Mouse (Mus musculus) forebrain, postnatal 0 days (tissue): ENCODE data around the gene Usp47. TPM values are rescaled to one million over a fixed set of nuclear protein-coding genes. Genes with fewer than 3 reads are reported as not detected.

ENCODE experiments used
- ATAC-seq: fragments of 200-750 bp; cut with Nextera tagmentation; 2 replicates; pipeline ENCODE4 v1.8.0; 2017; ENCODE audit warnings: mild to moderate bottlenecking, moderate library complexity
- DNase-seq: peaks from one replicate; pipeline ENCODE4 v3.0.0-alpha.2; 2015
- H3K27ac ChIP-seq: fragments of 300-500 bp; sonication (generic); 2 replicates; pipeline ENCODE4 v1.5.1; 2014; ENCODE audit warnings: low read depth, mild to moderate bottlenecking, antibody characterized with exemption, low read length, moderate library complexity, mixed read lengths
- H3K27me3 ChIP-seq: fragments of 300-500 bp; sonication (generic); 2 replicates; pipeline ENCODE4 v1.6.1; 2014; ENCODE audit warnings: mild to moderate bottlenecking, low read length, mixed read lengths; ENCODE audit not compliant: insufficient read depth
- H3K36me3 ChIP-seq: fragments of 300-500 bp; sonication (generic); 2 replicates; pipeline ENCODE4 v1.6.1; 2014; ENCODE audit warnings: mild to moderate bottlenecking, moderate library complexity; ENCODE audit not compliant: insufficient read depth
- H3K4me1 ChIP-seq: fragments of 300-500 bp; sonication (generic); 2 replicates; pipeline ENCODE4 v1.6.1; 2014; ENCODE audit warnings: antibody characterized with exemption; ENCODE audit not compliant: insufficient read depth
- H3K4me2 ChIP-seq: fragments of 300-500 bp; sonication (generic); 2 replicates; pipeline ENCODE4 v1.6.1; 2014; ENCODE audit warnings: low read depth, mild to moderate bottlenecking, moderate library complexity
- H3K4me3 ChIP-seq: fragments of 300-500 bp; sonication (generic); 2 replicates; pipeline ENCODE4 v1.5.1; 2014; ENCODE audit warnings: low read depth, low read length, mixed read lengths
- H3K9ac ChIP-seq: fragments of 300-500 bp; sonication (generic); 2 replicates; pipeline ENCODE4 v1.6.1; 2014; ENCODE audit warnings: mild to moderate bottlenecking
- H3K9me3 ChIP-seq: fragments of 300-500 bp; sonication (generic); 2 replicates; pipeline ENCODE4 v1.6.1; 2016; ENCODE audit warnings: low read length
- CTCF ChIP-seq: sonication (generic); IDR thresholded peaks from 2 replicates; pipeline ENCODE4 v1.5.1; 2016; ENCODE audit warnings: antibody characterized with exemption, control low read depth, low read depth
- WGBS: fragments of 180-500 bp; shearing (Covaris S2); extraction: QIAGEN DNeasy Blood & Tissue Kit; methylation state at CpG from one replicate; pipeline ENCODE4 v1.1.7; 2014; 5-methylcytosine and 5-hydroxymethylcytosine counted together
- polyA plus RNA-seq: library from polyadenylated mRNA; unstranded; fragments of >200 nt; fragmentation: Nextera tagmentation; extraction: Ambion mirVana; gene quantifications from 2 replicates; pipeline ENCODE4 v1.2.1, GENCODE M21; 2015
- total RNA-seq: library from RNA; depleted of rRNA; stranded (reverse); fragments of >200 nt; gene quantifications from 2 replicates; pipeline ENCODE4 v1.2.3, GENCODE M21; 2014

Usp47 gene
- total and polyA plus RNA-seq, 2 experiments from 2014 or later, result 52.0 to 121 TPM

DNA sequence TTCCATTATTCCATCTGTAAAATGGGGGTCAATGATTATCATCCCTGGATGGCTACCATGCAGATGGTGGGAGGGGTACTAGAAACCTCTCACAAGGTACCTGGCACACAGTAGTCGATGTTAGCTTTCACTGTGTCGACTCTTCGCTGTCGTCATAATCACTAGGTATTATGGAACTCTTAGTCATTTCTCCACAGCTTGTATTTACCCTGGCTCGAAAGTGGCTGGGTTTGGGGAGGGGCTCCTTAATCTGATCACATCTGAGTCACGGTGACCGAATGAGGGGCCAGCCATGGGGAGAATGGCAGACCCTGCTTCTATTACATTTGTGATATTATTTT lies 114.8 kb downstream of the Usp47 start:
- no peaks in the 10 kb centered on the region for H3K4me1 ChIP-seq
- no peak overlapping the region for H3K4me2 ChIP-seq
- no peaks in the 10 kb centered on the region for H3K9me3 ChIP-seq
- no peak for TF ChIP-seq CTCF
- WGBS, result 82% methylated on average over 7 of the region's 7 CpGs
- H3K9ac ChIP-seq, result no peak overlapping the region
- no peak overlapping the region for H3K27ac ChIP-seq
- H3K4me3 ChIP-seq, result no peak overlapping the region
- H3K36me3 ChIP-seq, result no peaks in the 10 kb centered on the region
- no peaks in the 10 kb centered on the region for H3K27me3 ChIP-seq
- ATAC-seq, result no peak
- no peak for DNase-seq

DNA sequence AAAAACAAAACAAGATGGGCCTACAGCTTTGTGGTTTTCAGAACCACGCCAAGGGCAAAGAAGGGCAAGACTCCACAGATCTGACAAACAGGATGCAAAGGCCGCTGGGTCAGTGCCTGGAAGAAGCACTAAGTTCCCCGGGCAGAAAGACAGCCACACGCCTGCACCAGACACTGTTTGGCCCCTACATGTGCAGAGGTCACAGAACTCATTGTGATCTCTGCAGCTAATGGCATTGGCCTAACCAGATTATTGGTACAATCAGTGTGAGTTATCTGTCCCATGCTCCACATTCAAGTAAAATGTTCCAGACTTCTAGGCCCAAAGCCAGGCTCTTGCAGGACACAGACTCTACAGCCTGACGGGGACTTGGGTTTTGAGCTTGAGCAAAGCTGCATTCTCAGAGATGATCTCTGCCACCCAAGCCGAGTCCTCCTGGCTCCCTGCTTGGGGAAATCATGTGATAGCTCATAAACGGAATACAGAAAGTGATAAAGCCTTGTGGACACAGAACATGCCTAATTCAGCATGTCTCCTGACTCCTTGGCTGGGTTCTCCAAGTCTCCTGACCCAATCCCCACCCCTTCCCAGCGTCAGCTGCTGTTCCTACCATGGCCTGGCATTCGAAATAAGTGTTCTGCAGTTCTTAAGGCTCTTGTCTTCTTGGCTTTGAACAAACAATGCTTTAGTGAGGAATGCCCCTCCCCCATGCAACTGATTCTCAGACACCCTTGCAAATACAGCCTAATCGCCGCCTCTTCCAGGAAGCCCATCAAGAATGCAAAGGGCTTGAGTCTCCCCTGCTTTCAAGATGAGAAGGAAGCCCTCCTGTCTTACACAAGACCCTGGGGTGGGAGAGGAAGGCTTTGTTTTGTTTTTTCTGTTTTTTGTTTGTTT lies 115.5 kb downstream of the Usp47 start:
- WGBS, result 79% methylated on average over 11 of the region's 11 CpGs

DNA sequence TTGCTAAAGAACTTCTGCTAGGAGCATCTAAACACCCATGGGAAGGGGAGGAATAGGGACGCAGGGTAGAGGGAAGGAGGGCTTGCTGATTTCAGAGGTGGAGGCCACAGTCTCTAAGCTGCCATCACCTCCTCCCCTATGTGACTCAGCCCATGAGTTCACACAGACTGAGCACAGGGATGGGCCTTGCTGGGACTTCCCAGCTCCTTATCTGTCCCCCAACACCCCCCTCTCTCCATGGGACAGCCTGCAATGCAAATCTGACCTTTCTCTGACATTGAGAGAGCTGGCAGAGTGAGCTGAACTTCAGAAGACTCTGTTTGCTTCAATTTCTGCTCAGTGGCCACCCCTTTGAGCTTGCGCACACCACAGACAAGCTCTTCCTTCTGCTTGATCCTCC lies 117.4 kb downstream of the Usp47 start:
- DNase-seq (no peak), ATAC-seq (no peak)
- no peak overlapping the region for H3K4me2 ChIP-seq
- WGBS, result 86% methylated on average over 2 of the region's 2 CpGs
- TF ChIP-seq CTCF, result no peak
- H3K4me1 ChIP-seq, result no peaks in the 10 kb centered on the region
- no peaks in the 10 kb centered on the region for H3K9me3 ChIP-seq
- H3K27me3 ChIP-seq, result no peaks in the 10 kb centered on the region
- H3K27ac ChIP-seq, result no peak overlapping the region
- H3K4me3 ChIP-seq, result no peak overlapping the region
- H3K36me3 ChIP-seq, result no peaks in the 10 kb centered on the region
- no peak overlapping the region for H3K9ac ChIP-seq

More for the DNA sequence above, 115.5 kb downstream of the Usp47 start:
- no peaks in the 10 kb centered on the region for H3K27me3 ChIP-seq
- no peak for DNase-seq
- H3K4me2 ChIP-seq, result no peak overlapping the region
- no peaks in the 10 kb centered on the region for H3K4me1 ChIP-seq
- H3K27ac ChIP-seq, result no peak overlapping the region
- H3K4me3 ChIP-seq, result no peak overlapping the region
- TF ChIP-seq CTCF, result no peak
- H3K9ac ChIP-seq, result no peak overlapping the region
- no peak for ATAC-seq
- H3K9me3 ChIP-seq, result no peaks in the 10 kb centered on the region
- no peaks in the 10 kb centered on the region for H3K36me3 ChIP-seq

DNA sequence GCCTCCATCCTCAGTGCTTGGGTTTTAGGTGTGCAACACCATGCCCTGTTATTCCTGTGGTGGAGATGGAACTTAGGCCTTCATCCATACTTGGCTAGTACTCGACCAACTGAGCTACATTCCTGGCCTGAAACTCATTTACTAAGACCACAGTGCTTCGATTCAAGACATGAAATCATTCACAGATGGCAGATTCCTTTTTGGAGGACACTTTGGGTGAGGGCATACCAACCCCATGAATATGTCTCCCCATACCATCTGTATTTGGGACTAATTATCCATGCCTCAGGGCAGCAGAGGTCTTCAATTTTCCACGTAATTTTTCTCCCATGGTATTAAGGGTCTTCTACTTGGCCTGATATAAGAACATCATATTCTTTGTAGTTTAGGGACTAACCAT lies 119.3 kb downstream of the Usp47 start:
- H3K27me3 ChIP-seq, result no peaks in the 10 kb centered on the region
- H3K4me1 ChIP-seq, result no peaks in the 10 kb centered on the region
- no peak overlapping the region for H3K4me3 ChIP-seq
- no peak overlapping the region for H3K4me2 ChIP-seq
- WGBS, result 64% methylated on average over 3 of the region's 3 CpGs
- DNase-seq (no peak), ATAC-seq (no peak)
- no peaks in the 10 kb centered on the region for H3K36me3 ChIP-seq
- TF ChIP-seq CTCF, result no peak
- no peak overlapping the region for H3K27ac ChIP-seq
- no peaks in the 10 kb centered on the region for H3K9me3 ChIP-seq
- no peak overlapping the region for H3K9ac ChIP-seq

DNA sequence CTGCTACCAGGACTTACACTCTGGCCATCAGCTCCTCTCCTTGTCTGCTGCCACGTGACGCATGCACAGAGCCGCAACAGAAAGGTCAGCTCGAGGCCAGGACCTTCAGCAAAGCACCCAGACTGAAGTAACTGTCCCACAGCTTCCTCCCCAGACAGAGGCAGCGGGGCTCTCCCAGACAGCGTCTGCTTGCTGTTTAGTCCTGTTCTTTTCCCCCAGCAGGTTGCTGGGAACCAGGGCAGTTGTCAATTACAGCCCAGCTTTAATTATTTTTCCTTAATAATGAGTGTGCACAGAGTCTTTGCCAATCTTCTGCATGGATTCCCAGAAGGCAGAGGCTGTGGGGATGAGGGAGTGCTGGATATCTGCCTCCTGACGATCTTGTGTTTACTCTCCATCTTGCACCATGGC lies 119.8 kb downstream of the Usp47 start:
- DNase-seq (no peak), ATAC-seq (peak; percentile 54)
- Histone ChIP-seq H3K9me3 (no peaks in the 10 kb centered on the region), H3K4me3 (no peak overlapping the region), H3K9ac (no peak overlapping the region), H3K36me3 (no peaks in the 10 kb centered on the region), H3K4me2 (no peak overlapping the region), H3K27me3 (no peaks in the 10 kb centered on the region), H3K27ac (no peak overlapping the region; the same call in 1 of the 2 replicates), H3K4me1 (no peaks in the 10 kb centered on the region)
- TF ChIP-seq CTCF, result no peak
- 28% methylated on average over 7 of the region's 7 CpGs for WGBS

DNA sequence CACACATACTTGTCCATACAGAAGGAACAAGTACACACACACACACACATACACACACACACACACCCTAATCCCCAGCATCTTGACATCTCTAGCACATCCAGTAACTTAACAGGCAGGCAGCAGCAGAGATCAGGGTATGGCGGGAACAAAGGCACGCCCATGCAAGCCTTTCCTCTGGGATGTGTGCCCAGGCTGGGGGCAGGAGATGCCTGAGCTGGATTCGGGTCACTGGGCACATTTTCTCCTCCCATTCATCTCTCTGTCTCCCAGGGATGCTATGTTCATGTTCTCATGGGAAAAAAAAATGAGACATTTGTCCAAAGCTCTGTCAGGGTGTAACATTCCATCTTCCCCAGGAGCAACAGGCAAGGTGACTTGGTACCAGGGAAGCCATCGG lies 120.7 kb downstream of the Usp47 start:
- WGBS, result 50% methylated on average over 4 of the region's 4 CpGs
- Histone ChIP-seq H3K4me1 (no peaks in the 10 kb centered on the region), H3K4me3 (no peak overlapping the region), H3K27ac (no peak overlapping the region), H3K4me2 (no peak overlapping the region), H3K36me3 (no peaks in the 10 kb centered on the region), H3K9ac (no peak overlapping the region), H3K9me3 (no peaks in the 10 kb centered on the region), H3K27me3 (no peaks in the 10 kb centered on the region)
- no peak for ATAC-seq
- no peak for DNase-seq
- no peak for TF ChIP-seq CTCF

DNA sequence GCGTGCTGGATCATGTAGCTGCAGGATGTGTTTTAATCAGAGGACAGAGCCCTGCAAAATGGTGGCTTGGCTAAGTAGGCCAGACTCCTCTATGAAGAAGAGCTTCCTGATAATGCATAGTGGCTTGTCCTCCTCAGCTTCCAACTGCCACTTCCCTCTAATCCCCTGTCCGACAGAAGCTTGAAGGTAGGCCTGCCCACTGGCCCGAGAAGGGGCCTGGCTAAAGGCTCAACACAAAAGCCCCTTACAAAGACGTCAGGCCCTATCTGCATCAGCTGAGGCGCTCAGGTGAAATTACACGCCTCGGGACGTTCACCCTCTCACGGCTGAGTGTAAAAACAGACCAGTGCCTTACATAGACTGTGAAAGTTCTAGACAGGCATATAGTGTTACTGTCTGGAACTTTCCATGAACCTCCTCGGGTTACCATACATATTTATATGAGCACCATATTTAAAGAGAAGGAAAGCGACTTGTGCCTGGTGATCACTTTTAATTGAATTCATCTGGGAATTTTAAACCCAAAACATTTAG lies 121.4 kb downstream of the Usp47 start:
- no peak for ATAC-seq

More for the DNA sequence above, 121.4 kb downstream of the Usp47 start:
- Histone ChIP-seq H3K36me3 (no peaks in the 10 kb centered on the region), H3K4me1 (no peaks in the 10 kb centered on the region), H3K27me3 (no peaks in the 10 kb centered on the region), H3K4me2 (no peak overlapping the region), H3K4me3 (no peak overlapping the region), H3K9ac (no peak overlapping the region), H3K9me3 (no peaks in the 10 kb centered on the region), H3K27ac (no peak overlapping the region)
- DNase-seq, result no peak
- no peak for TF ChIP-seq CTCF
- 47% methylated on average over 11 of the region's 11 CpGs for WGBS
